Mouse (Mus musculus) hindbrain, embryonic 14.5 days (tissue): ENCODE data around the gene Mcmbp. TPM values are rescaled to one million over a fixed set of nuclear protein-coding genes. Genes with fewer than 3 reads are reported as not detected.

Experiments
- ATAC-seq: fragments of 200-750 bp; cut with Nextera tagmentation; 2 replicates; pipeline ENCODE4 v1.8.0; 2017; ENCODE audit warnings: moderate number of reproducible peaks, mild to moderate bottlenecking, moderate TSS enrichment, moderate library complexity; ENCODE audit not compliant: low FRiP score
- DNase-seq: peaks from one replicate; pipeline ENCODE4 v3.0.0-alpha.2; 2015; ENCODE audit warnings: low spot score
- H3K27ac ChIP-seq: fragments of 300-500 bp; sonication (generic); 2 replicates; pipeline ENCODE4 v1.5.1; 2014; ENCODE audit warnings: mild to moderate bottlenecking, moderate library complexity
- H3K27me3 ChIP-seq: fragments of 300-500 bp; sonication (generic); 2 replicates; pipeline ENCODE4 v1.6.1; 2014; ENCODE audit warnings: mild to moderate bottlenecking, low read length, mixed read lengths; ENCODE audit not compliant: control insufficient read depth, insufficient read depth
- H3K36me3 ChIP-seq: fragments of 300-500 bp; sonication (generic); replicated peaks from 2 replicates; pipeline ENCODE4 v1.6.1; 2014; ENCODE audit not compliant: control insufficient read depth, insufficient read depth
- H3K4me1 ChIP-seq: fragments of 300-500 bp; sonication (generic); replicated peaks from 2 replicates; pipeline ENCODE4 v1.6.1; 2014; ENCODE audit warnings: antibody characterized with exemption, low read length, mixed read lengths; ENCODE audit not compliant: control insufficient read depth, insufficient read depth
- H3K4me2 ChIP-seq: fragments of 300-500 bp; sonication (generic); replicated peaks from 2 replicates; pipeline ENCODE4 v1.6.1; 2014; ENCODE audit warnings: mild to moderate bottlenecking, moderate library complexity
- H3K4me3 ChIP-seq: fragments of 300-500 bp; sonication (generic); replicated peaks from 2 replicates; pipeline ENCODE4 v1.5.1; 2014; ENCODE audit warnings: mild to moderate bottlenecking, low read length
- H3K9ac ChIP-seq: fragments of 300-500 bp; sonication (generic); 2 replicates; pipeline ENCODE4 v1.6.1; 2014
- H3K9me3 ChIP-seq: fragments of 300-500 bp; sonication (generic); 2 replicates; pipeline ENCODE4 v1.6.1; 2016; ENCODE audit warnings: low read length; ENCODE audit not compliant: control insufficient read depth
- WGBS: fragments of 180-500 bp; shearing (Covaris S2); extraction: QIAGEN DNeasy Blood & Tissue Kit; methylation state at CpG from one replicate; pipeline ENCODE4 v1.1.7; 2014; 5-methylcytosine and 5-hydroxymethylcytosine counted together
- polyA plus RNA-seq: library from polyadenylated mRNA; unstranded; fragments of >200 nt; fragmentation: Nextera tagmentation; extraction: Ambion mirVana; gene quantifications from 2 replicates; pipeline ENCODE4 v1.2.1, GENCODE M21; 2014

The Mcmbp gene
- polyA plus RNA-seq, 1 experiment from 2014 or later = 52.2 TPM

DNA sequence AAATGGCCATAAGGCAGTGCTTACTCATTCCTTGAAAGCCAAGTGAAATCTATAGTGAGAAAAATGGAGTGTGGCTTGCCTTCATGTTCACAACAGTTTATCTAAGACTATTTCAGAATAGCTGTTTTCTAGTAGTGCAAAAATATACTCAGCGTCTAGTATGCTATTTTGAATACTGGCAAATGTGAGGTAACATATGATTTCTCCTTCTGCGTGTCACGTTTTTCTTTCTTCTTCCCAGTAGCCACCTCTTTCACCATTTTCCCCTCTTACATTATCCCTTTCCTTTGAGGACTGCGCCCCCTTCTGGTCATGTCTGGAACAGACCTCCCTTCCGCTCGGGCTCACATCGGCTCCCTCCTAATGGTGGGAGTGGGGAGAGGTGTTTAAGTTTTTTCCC is 50.2 kb downstream of the Mcmbp start:
- peaks cover 33% of the 10 kb centered on the region for H3K9me3 ChIP-seq
- peaks cover 19% of the 10 kb centered on the region; the same call in 1 of the 2 replicates for H3K4me1 ChIP-seq
- peaks cover 60% of the 10 kb centered on the region for H3K36me3 ChIP-seq
- peak overlapping the region; percentile 76 for H3K9ac ChIP-seq
- H3K27ac ChIP-seq = peak overlapping the region; percentile 98
- WGBS = 9% methylated on average over 7 of the region's 7 CpGs
- H3K4me2 ChIP-seq = peak overlapping the region; percentile 56
- peak overlapping the region; percentile 52 for H3K4me3 ChIP-seq
- no peaks in the 10 kb centered on the region for H3K27me3 ChIP-seq
- ATAC-seq (peak; percentile 78), DNase-seq (peak; percentile 94)

DNA sequence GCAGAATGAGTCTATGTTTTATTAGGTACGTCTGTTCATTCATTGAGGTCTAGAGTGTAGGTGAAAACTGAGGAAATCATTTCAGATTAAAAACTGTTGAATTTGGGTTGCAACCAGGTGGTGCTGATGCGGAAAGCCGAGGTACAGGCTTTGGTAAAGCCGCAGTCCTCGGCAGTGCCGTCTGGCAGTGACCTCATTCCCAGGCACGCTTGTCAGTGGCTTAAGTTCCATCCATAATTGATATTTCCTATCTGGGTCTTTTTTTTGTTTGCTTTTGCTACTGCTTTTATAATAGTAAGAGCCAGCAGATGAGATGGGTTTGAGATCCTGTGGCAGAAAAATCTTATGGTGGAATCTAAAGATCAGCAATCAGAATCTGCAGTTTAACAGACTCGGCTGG is 50.9 kb downstream of the Mcmbp start:
- H3K36me3 ChIP-seq = peaks cover 57% of the 10 kb centered on the region
- DNase-seq = peak; percentile 47

DNA sequence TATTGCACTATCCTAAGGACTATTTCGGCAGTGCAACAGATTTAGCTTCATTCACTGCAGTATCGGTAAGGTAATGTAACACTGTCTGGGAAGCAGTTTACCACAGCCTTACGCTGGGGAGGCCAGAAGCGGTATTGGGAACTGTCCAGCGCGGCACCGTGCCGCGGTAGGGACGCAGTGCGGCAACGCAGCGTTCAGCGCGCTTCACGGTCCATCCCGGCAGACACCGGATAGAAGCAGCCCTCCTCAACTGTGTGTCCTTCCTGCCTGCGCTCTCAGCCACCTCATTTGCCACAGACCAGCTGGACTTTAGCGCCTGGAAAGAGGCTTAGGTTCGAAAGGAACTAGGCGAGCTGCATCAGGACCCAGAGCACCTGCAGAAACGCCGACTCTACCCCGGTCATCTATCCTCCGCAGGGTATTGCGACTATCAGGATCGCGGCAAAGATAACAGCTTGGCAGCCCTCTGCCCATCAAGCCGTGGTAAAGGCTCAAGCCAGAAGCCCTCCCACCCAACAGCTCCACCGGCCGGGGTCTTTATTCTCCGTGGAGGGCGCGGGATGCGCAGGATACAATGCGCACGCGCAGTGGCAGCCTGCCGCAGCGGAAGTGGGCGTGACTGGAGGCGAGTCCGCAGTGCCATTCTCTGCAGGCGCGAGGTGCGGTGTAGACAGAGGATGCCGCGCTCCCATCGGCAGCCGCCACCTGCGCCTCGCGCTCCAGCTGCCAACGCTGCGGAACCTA is 52.3 kb downstream of the Mcmbp start:
- Histone ChIP-seq H3K9me3 (peaks cover 33% of the 10 kb centered on the region), H3K4me2 (peak overlapping the region; percentile 56), H3K27ac (peak overlapping the region; percentile 98), H3K27me3 (no peaks in the 10 kb centered on the region), H3K4me1 (peaks cover 19% of the 10 kb centered on the region; the same call in 1 of the 2 replicates), H3K36me3 (peaks cover 48% of the 10 kb centered on the region), H3K9ac (peak overlapping the region; percentile 76), H3K4me3 (peak overlapping the region; percentile 52)
- 54% methylated on average over 56 of the region's 56 CpGs for WGBS
- DNase-seq = peak; percentile 83
- ATAC-seq = peak; percentile 79

More for the DNA sequence above, 50.9 kb downstream of the Mcmbp start:
- Histone ChIP-seq H3K9me3 (peaks cover 33% of the 10 kb centered on the region), H3K9ac (peak overlapping the region; percentile 76), H3K4me3 (peak overlapping the region; percentile 52), H3K27ac (peak overlapping the region; percentile 98), H3K4me2 (peak overlapping the region; percentile 56), H3K4me1 (peaks cover 19% of the 10 kb centered on the region; the same call in 1 of the 2 replicates), H3K27me3 (no peaks in the 10 kb centered on the region)
- WGBS = 58% methylated on average over 8 of the region's 8 CpGs
- ATAC-seq = no peak

DNA sequence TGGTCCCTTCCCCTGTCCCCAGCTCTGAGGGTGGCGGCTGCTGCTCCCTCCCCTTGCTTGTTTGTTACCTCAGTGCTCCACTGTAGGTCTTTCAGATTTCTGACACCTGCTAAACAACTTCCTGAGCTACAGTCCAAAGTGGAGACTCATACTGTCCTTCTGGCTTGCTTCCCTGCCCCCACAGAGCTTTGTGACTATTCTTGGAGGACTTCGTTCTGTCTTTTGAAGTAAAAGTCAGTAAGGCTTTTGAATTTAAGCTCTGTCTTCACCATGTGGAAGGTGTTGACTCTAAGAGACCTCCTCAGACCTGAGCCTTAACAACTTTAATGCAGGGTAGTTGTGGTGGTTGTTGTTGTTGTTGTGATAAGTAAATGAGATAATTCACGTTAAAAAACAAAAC is 61.7 kb downstream of the Mcmbp start:
- Histone ChIP-seq H3K36me3 (peaks cover 4% of the 10 kb centered on the region; the same call in 1 of the 2 replicates), H3K9me3 (no peaks in the 10 kb centered on the region), H3K4me3 (no peak overlapping the region), H3K4me2 (no peak overlapping the region), H3K27ac (no peak overlapping the region), H3K9ac (no peak overlapping the region), H3K27me3 (no peaks in the 10 kb centered on the region), H3K4me1 (no peaks in the 10 kb centered on the region)
- DNase-seq (no peak), ATAC-seq (no peak)
- 81% methylated on average over 3 of the region's 3 CpGs for WGBS

DNA sequence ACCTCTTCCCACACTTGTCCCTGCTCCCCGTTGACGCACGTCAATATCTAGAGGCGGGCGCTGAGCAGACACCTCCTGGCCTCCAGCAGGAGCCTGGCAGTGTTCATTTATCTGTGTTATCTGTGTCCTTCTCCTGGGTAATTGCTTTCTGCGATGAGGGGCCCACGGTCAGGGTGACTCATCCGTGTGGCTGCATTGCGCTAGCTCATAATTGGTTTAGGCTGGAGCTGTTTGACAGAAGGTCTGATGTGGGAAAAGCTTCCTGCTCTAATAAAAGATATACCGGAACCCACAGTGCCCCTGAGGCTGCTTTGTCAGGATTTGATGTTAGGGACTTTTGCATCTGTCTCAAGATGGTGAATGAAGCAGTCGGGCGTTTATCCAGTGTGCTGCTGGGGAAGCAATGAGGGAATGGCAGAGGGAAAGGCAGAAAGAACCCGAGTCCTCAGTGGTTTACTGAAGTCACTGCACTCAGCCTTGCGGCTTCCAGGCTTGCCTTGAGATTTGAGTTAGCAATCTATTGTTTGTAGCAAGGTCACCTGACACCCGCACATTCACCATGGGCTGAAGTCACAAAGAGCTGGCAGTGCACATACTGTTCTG is 67.8 kb downstream of the Mcmbp start:
- no peak overlapping the region for H3K4me3 ChIP-seq

DNA sequence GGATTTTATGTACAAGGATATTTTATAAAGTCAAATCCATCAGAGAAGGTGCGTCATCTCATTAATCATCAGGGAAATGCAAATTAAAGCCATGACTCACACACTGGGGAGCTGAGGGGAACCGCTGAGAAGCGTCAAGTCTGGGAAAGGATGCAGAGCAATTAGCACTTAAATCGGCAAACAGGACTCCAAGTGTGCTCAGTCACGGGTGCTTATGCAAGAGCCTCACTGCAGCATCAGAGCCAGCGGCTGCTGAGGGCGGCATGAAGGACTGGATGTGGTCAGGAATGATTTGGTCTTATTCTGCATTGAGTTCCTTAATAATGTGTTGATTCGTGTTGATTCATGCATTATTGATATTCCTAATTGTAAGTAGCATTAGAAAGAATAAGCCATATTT is 68.3 kb downstream of the Mcmbp start:
- H3K27me3 ChIP-seq = no peaks in the 10 kb centered on the region
- H3K27ac ChIP-seq = peak overlapping the region; percentile 90
- ATAC-seq (peak; percentile 81; the same call in 1 of the 2 replicates), DNase-seq (peak; percentile 67)
- 4% methylated on average over 8 of the region's 8 CpGs for WGBS
- H3K36me3 ChIP-seq = peaks cover 9% of the 10 kb centered on the region
- no peaks in the 10 kb centered on the region for H3K9me3 ChIP-seq
- H3K4me3 ChIP-seq = no peak overlapping the region; the same call in 1 of the 2 replicates
- peak overlapping the region; percentile 28 for H3K9ac ChIP-seq
- H3K4me1 ChIP-seq = peaks cover 21% of the 10 kb centered on the region
- H3K4me2 ChIP-seq = peak overlapping the region; percentile 43

More for the DNA sequence above, 67.8 kb downstream of the Mcmbp start:
- H3K27me3 ChIP-seq = no peaks in the 10 kb centered on the region
- WGBS = 6% methylated on average over 15 of the region's 15 CpGs
- peak overlapping the region; percentile 90 for H3K27ac ChIP-seq
- H3K9ac ChIP-seq = peak overlapping the region; percentile 28
- H3K4me1 ChIP-seq = peaks cover 21% of the 10 kb centered on the region
- peak overlapping the region; percentile 43 for H3K4me2 ChIP-seq
- no peaks in the 10 kb centered on the region for H3K9me3 ChIP-seq
- DNase-seq (peak; percentile 70), ATAC-seq (peak; percentile 85)
- H3K36me3 ChIP-seq = peaks cover 9% of the 10 kb centered on the region

DNA sequence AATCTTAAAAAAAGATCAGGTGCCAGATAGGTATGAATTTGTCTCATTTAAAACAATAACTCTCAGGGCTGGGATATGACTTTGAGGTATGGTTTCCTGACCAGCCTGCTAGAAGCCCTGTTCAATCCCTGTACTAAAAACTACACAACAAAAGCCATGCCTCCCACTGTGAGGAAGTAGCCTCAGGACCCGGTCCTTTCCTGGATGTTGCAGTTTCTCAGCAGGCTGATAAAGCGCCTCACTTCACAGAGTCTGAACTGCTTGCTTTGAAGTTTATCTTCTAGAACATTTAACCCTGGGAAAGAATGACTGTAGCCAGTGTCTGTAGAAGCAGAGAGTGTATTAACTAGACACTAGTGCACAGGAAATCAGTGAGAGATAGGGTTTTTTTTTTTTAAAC is 71.5 kb downstream of the Mcmbp start:
- no peak overlapping the region for H3K4me2 ChIP-seq
- H3K36me3 ChIP-seq = peaks cover 20% of the 10 kb centered on the region
- H3K27ac ChIP-seq = peak overlapping the region; percentile 1
- H3K27me3 ChIP-seq = no peaks in the 10 kb centered on the region
- no peaks in the 10 kb centered on the region for H3K9me3 ChIP-seq
- WGBS = 31% methylated on average over 2 of the region's 2 CpGs
- ATAC-seq (no peak), DNase-seq (no peak)
- H3K9ac ChIP-seq = no peak overlapping the region
- H3K4me3 ChIP-seq = no peak overlapping the region
- peaks cover 21% of the 10 kb centered on the region for H3K4me1 ChIP-seq

DNA sequence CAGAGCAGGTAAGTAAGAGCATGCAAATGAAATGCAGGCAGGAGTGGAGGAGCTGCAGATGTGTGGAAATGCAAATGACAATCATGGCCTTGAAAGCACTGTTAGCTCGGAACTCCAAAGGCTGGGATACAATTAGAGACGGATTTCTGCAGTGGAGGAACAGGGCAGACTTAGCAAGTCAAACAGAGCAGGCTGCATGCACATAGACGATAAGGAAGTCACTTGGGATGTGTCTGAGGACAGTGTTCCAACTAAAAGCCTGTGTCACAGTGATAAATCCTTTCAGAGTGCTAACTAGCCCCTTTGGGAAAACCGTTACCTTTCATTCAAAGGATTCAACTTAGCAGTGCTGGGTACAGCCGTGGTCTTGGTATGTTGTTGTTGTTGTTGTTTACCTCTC is 72.5 kb downstream of the Mcmbp start:
- Histone ChIP-seq H3K4me3 (no peak overlapping the region), H3K27ac (peak overlapping the region; percentile 1; the same call in 1 of the 2 replicates), H3K9me3 (no peaks in the 10 kb centered on the region), H3K36me3 (peaks cover 20% of the 10 kb centered on the region), H3K27me3 (no peaks in the 10 kb centered on the region), H3K4me2 (no peak overlapping the region), H3K4me1 (peaks cover 15% of the 10 kb centered on the region), H3K9ac (no peak overlapping the region)
- WGBS = 34% methylated on average over 5 of the region's 5 CpGs
- ATAC-seq = no peak
- no peak for DNase-seq

DNA sequence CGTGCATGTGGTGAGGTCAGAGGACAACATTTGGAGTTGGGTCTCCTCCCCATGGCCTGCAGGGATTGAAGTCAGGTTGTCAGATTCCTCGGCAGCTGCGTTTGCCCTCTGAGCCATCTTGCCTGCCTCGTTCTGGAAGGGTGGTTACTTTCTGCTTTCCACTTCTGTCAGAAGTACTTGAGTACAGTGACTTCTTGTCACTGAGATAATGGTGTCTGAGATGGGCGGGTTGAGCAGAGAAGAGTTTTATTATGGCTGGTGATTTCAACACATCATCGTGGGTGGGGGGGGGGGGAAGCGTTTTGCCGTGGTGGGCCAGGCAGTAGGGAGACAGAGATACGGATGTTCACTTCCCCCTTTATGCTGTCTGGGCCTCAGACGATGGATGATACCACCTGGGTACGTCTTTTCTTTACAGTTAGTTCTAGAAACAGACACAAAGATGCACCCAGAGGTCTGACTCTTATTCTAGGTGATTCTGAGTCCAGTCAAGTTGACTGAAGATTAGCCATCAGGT is 75.4 kb downstream of the Mcmbp start:
- WGBS = 91% methylated on average over 11 of the region's 11 CpGs
- no peak for ATAC-seq

More for the DNA sequence above, 75.4 kb downstream of the Mcmbp start:
- Histone ChIP-seq H3K9me3 (no peaks in the 10 kb centered on the region), H3K4me2 (no peak overlapping the region), H3K27ac (no peak overlapping the region), H3K36me3 (peaks cover 20% of the 10 kb centered on the region), H3K9ac (no peak overlapping the region), H3K27me3 (no peaks in the 10 kb centered on the region), H3K4me3 (no peak overlapping the region), H3K4me1 (no peaks in the 10 kb centered on the region)
- no peak for DNase-seq
